Mouse (Mus musculus) gastrocnemius, postnatal 14 days (tissue): ENCODE measurements around the gene Bicral. TPM values are rescaled to one million over a fixed set of nuclear protein-coding genes. Genes with fewer than 3 reads are reported as not detected.

ENCODE experiments used
- DNase-seq: peaks from one replicate; pipeline ENCODE4 v3.0.0; 2021; ENCODE audit warnings: mixed read lengths
- intact Hi-C: fragments of 180-260 bp; cut with DNase I; formaldehyde crosslinking; loops from one replicate; pipeline ENCODE4 v1.15.1; 2025; ENCODE audit warnings: low total_unique reads
- total RNA-seq, 2 experiments: library from RNA; stranded (reverse); gene quantifications; 2 replicates each; pipeline ENCODE4 v1.2.3; 2021

The Bicral gene
- total RNA-seq, 2 experiments from 2014 or later, result 9.4 to 10.5 TPM

DNA sequence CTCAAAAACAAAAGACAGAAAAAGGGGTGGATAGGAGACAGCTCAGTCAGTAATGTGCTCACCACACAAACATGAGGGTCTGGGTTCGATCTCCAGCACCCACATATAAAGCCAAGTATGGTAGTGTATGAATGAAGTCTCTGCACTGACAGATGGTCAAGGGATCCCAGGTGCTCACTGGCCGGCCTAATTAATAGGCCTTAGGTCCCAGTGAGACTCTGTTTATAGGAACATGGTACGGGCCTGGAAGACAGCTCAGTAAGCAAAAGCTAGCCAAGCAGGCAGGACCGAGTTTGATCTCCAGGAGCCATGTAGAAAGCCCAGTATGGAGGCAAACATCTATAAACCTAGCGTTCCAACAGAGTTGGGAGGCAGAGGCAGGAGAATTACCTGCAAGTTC is 18.8 kb upstream of the Bicral start:
- DNase-seq, result no peak
- intact Hi-C loops, result loop anchor here (5.0 kb wide), 1 partner anchor 95 kb away; the partner anchor contains the start of gene Rpl7l1

GRCm38 (mm10) chr17:46876371-46876950 is 18.2 kb upstream of the Bicral start:
- DNase-seq, result no peak
- intact Hi-C loops, result loop anchor here (5.0 kb wide), 1 partner anchor 94 kb away; the partner anchor contains the start of gene Rpl7l1

- no peak for DNase-seq
- intact Hi-C loops, result loop anchor here (5.0 kb wide), 1 partner anchor 93 kb away; the partner anchor contains the start of gene Rpl7l1
These were observed 17.3 kb upstream of the Bicral start for GRCm38 (mm10) chr17:46875626-46876025.

- intact Hi-C loops, result no loop called here
- peak; percentile 45 for DNase-seq
These were observed 15.9 kb upstream of the Bicral start for GRCm38 (mm10) chr17:46874133-46874532.

- intact Hi-C loops, result no loop called here
- DNase-seq, result no peak
These were observed 14.5 kb upstream of the Bicral start for GRCm38 (mm10) chr17:46872806-46873205.

DNA sequence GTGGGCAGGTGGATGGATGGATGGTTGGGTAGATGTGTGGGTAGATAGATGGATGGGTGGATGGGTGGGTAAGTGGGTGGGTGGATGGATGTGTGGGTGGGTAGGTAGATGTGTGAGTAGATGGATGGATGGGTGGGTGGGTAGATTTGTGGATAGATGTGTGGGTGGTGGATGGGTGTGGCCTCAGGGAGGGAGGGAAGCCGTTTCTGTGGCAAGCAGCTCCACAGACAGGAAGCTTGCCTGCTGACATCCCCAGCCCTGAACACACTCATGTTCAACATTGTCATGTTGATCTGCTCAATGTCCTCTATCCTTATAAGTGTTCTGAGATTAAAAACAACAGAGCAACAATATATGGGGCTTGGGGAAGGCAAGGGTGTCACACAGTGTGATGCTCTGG is 12.6 kb upstream of the Bicral start:
- DNase-seq, result no peak
- intact Hi-C loops, result no loop called here

- no peak for DNase-seq
- intact Hi-C loops, result no loop called here
These were observed 12.0 kb upstream of the Bicral start for GRCm38 (mm10) chr17:46870204-46870798.

- no peak for DNase-seq
- intact Hi-C loops, result no loop called here
These were observed 8.6 kb upstream of the Bicral start for GRCm38 (mm10) chr17:46866836-46867235.

- DNase-seq, result no peak
- intact Hi-C loops, result no loop called here
These were observed 6.4 kb upstream of the Bicral start for GRCm38 (mm10) chr17:46864566-46865195.

- intact Hi-C loops, result no loop called here
- DNase-seq, result no peak
These were observed 1.8 kb upstream of the Bicral start for GRCm38 (mm10) chr17:46860120-46860519.

- intact Hi-C loops, result no loop called here
- no peak for DNase-seq
These were observed 615 bp upstream of the Bicral start for GRCm38 (mm10) chr17:46858749-46859444.

DNA sequence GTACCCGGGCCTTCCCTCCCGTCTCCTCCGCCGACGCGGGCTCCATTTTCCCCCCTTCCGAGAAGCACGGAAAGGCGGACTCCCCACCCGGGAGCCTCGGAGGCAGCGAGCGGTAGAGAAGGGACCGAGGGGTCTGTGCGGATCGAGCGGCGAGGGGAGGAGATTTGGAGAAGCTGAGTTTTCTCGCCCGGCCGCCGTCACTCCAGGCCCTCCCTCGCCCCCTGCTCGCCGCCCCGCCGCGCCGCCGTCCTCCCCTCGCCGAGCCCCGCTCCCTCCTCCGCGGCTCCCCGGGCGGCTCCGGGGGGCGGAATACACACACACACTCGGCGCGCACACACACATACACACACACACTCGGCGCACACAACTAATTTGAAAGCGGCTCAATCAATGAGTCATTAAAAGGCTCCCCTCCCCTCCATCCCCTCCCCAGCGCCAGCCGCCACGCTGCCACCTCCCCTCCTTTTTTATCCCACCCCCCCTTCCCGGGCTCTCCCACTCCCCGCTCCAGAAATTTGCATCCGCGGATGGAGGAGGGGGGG is 850 bp downstream of the Bicral start:
- intact Hi-C loops, result no loop called here
- DNase-seq, result peak; percentile 90

DNA sequence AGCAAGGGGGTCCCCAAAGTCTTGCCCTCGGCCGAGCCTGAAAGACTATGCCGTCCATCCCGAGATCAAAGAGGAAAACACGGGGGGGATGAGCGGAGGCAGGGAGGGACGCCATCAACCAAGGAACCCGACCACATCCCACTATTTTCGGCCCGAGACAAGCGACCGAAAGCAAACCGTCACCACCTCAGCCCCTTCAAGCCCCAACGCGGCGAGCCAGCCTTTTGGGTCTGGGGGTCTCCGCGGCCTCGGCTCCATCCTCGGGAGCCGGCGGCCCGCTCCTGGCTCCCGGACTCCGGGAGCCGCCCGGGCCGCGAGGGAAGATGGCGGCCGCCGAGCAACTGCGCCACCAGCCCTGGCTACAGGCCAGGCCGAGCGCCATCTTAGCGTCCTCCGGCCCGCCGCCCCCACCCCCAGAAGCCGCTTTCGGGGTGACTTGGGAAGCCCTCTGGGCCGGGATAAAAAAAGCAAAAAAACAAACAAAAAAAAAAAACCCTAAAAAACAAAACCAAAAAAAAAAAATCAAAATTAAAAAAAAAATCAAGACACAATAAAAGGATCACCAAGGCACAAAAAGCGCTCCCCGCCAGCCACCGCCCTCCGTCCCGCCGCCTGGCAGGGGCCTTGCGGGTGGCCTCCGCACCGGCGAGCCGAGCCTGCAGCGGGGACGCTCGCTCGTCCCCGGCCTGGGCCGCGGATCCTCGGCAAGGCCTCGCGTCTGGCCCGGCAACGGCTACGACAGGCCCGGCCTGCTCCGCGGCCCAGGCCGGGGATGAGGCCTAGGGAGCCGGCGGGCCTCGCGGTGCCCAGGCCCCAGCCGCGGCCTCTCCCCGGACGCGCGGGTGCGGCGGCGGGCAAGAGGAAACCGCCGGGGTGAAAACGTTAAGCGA is 1.6 kb downstream of the Bicral start:
- intact Hi-C loops, result no loop called here

DNA sequence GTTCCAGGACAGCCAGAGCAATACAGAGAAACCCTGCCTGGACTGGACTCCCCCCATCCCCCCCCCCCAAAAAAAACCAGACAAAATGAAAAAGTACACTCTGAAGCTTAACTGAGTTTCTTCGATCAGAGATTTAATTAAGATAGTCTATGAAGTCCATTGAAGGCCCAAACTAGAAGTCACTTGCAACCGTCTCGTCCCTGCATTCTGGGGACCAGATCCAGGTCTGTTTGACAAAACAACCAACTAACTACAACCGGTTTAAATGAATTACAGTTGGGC is 2.2 kb downstream of the Bicral start:
- intact Hi-C loops, result no loop called here
- DNase-seq, result no peak

More for the DNA sequence above, 1.6 kb downstream of the Bicral start:
- DNase-seq, result peak; percentile 86

DNA sequence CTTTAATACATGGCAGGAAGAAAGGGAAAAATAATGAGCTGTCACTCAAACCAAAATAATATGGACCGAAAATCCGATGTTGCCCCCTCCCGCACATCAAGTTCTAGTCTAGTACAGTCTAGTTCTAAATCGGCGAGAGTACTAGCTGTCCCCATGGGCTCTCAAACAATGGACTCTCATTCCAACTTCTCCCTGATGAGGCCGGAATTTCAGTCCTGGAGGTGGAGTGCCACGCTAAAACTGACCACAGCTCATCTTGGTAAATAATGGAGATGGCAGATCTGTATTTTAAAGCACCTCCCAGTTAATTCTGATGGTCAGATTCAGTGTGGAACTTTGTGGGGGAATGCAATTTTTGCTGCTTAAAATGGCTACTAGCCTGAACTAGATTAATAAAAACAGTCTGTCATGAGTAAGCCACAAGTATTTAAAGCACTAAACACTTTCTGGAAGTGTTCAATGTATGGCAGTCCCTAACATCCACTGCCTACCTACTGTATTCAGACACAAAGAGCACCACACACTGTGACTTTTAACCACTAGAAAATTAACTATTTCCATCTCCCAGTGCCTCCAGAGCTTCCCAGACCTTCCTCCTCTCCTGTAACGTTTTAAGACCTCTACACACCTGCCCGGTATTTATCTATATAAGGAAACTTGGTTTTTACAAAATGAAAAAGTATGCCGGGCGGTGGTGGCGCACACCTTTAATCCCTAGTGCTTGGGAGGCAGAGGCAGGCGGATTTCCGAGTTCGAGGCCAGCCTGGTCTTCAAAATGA is 2.8 kb downstream of the Bicral start:
- DNase-seq, result no peak
- intact Hi-C loops, result no loop called here

GRCm38 (mm10) chr17:46854640-46855110 is 3.6 kb downstream of the Bicral start:
- DNase-seq, result peak; percentile 17
- intact Hi-C loops, result no loop called here

- DNase-seq, result no peak
- intact Hi-C loops, result no loop called here
These were observed 4.2 kb downstream of the Bicral start for GRCm38 (mm10) chr17:46854096-46854495.

DNA sequence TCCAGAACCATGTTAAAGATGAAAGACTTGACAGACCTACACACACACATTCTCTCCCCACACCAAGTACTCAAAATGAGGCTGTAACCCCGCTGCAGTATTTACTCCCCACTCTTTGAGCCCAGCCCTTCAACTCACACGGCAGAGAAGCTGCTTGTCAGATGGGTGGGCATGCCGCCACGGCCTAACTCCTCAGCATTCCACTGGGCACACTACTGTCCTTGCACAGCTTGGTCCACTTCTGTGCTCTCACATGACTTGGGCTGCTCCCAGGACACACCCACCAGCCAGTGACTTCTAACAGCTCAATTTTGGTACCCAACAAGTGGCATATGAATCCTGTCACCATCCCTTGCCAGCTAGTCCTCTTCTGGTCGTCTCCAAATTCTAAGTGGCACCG is 5.0 kb downstream of the Bicral start:
- intact Hi-C loops, result no loop called here
- peak; percentile 78 for DNase-seq
